Mouse (Mus musculus) limb, embryonic 11.5 days (tissue): ENCODE measurements around the gene Crygb. TPM values are rescaled to one million over a fixed set of nuclear protein-coding genes. Genes with fewer than 3 reads are reported as not detected.
A peak's percentile ranks its signal among the peaks of the same experiment; 100 is the strongest.
"Not testable (repeated sequence)": the region's sequence is repeated elsewhere in the genome, so short reads cannot be mapped to it uniquely, and the experiment has no call there.

Source experiments
- ATAC-seq: fragments of 200-750 bp; cut with Nextera tagmentation; 2 replicates; pipeline ENCODE4 v1.8.0; 2017; ENCODE audit warnings: low read depth; ENCODE audit not compliant: insufficient number of reproducible peaks, low FRiP score, low TSS enrichment
- DNase-seq: peaks from one replicate; pipeline ENCODE4 v3.0.0-alpha.2; 2015; ENCODE audit warnings: low spot score
- H3K27ac ChIP-seq: fragments of 300-500 bp; sonication (generic); replicated peaks from 2 replicates; pipeline ENCODE4 v1.5.1; 2014; ENCODE audit warnings: low read depth, mild to moderate bottlenecking, low read length
- H3K27me3 ChIP-seq: fragments of 300-500 bp; sonication (generic); 2 replicates; pipeline ENCODE4 v1.6.1; 2014; ENCODE audit warnings: mild to moderate bottlenecking, low read length, mixed read lengths; ENCODE audit not compliant: control insufficient read depth, insufficient read depth
- H3K36me3 ChIP-seq: fragments of 300-500 bp; sonication (generic); 2 replicates; pipeline ENCODE4 v1.6.1; 2014; ENCODE audit warnings: mild to moderate bottlenecking, low read length, moderate library complexity, mixed read lengths; ENCODE audit not compliant: control insufficient read depth, insufficient read depth
- H3K4me1 ChIP-seq: fragments of 300-500 bp; sonication (generic); 2 replicates; pipeline ENCODE4 v1.6.1; 2014; ENCODE audit warnings: low read length, mixed read lengths; ENCODE audit not compliant: control insufficient read depth, insufficient read depth
- H3K4me2 ChIP-seq: fragments of 300-500 bp; sonication (generic); 2 replicates; pipeline ENCODE4 v1.6.1; 2014; ENCODE audit warnings: low read depth, mild to moderate bottlenecking, moderate library complexity; ENCODE audit not compliant: severe bottlenecking
- H3K4me3 ChIP-seq: fragments of 300-500 bp; sonication (generic); 2 replicates; pipeline ENCODE4 v1.5.1; 2014; ENCODE audit warnings: low read depth, low read length
- H3K9ac ChIP-seq: fragments of 300-500 bp; sonication (generic); 2 replicates; pipeline ENCODE4 v1.6.1; 2014; ENCODE audit warnings: mild to moderate bottlenecking, low read length
- H3K9me3 ChIP-seq: fragments of 300-500 bp; sonication (generic); 2 replicates; pipeline ENCODE4 v1.6.1; 2016; ENCODE audit warnings: low read length; ENCODE audit not compliant: control insufficient read depth
- WGBS: fragments of 180-500 bp; shearing (Covaris S2); extraction: QIAGEN DNeasy Blood & Tissue Kit; methylation state at CpG from one replicate; pipeline ENCODE4 v1.1.7; 2014; 5-methylcytosine and 5-hydroxymethylcytosine counted together
- polyA plus RNA-seq: library from polyadenylated mRNA; unstranded; fragments of >200 nt; fragmentation: Nextera tagmentation; extraction: Ambion mirVana; gene quantifications from 2 replicates; pipeline ENCODE4 v1.2.1, GENCODE M21; 2014

Crygb gene
- polyA plus RNA-seq, 1 experiment from 2014 or later: not detected

DNA sequence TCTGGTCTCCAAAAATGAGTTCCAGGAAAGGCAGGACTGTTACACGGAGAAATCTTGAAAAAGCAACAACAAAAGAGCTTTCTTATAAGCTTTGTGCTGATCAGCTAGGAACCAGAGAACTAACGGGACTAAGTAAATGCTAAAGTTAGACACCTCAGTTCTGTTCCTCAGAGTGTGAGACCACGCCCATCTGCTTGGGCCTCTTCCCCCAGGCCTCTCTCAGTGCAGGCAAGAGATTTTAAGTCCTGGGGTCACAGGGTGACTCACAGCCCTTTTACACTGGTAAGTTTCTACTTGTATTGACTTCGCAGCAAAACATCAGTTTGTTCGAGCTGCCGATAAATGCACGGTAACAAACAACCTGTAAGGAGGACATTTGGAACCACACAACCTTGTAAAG, 30.4 kb downstream of the Crygb start:
- no peak overlapping the region for H3K27ac ChIP-seq
- 59% methylated on average over 7 of the region's 7 CpGs for WGBS
- H3K9ac ChIP-seq: no peak overlapping the region
- no peak overlapping the region for H3K4me3 ChIP-seq
- H3K4me1 ChIP-seq: no peaks in the 10 kb centered on the region
- no peaks in the 10 kb centered on the region for H3K9me3 ChIP-seq
- ATAC-seq (no peak), DNase-seq (no peak)
- H3K27me3 ChIP-seq: no peaks in the 10 kb centered on the region
- no peak overlapping the region for H3K4me2 ChIP-seq
- H3K36me3 ChIP-seq: no peaks in the 10 kb centered on the region

DNA sequence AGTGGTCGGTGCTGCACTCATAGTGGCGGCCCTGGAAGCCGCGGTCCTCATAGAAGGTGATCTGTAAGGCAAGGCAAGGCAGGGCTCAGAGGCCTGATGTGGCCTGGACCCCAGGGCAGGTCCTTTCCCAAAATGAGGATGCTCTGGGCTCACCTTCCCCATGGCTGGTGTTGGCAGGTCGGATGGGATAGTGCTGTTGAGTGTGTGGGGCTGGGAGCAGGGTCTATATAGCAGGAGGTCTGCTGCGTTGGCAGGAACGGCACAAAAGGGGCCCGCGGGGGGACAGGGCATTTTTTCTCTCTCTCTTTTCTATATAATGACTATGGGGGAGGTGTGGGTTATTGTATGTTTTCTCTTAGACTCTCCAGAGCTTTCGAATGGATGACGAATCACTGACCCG, 31.1 kb downstream of the Crygb start, which contains the start of gene Cryge:
Cryge (minus strand) TSS at position 198 of the 400 bp plus-strand sequence.
- not testable (repeated sequence) for ATAC-seq, H3K9me3 ChIP-seq, H3K27me3 ChIP-seq, DNase-seq, H3K36me3 ChIP-seq, H3K27ac ChIP-seq, H3K4me1 ChIP-seq, H3K4me2 ChIP-seq, H3K4me3 ChIP-seq, H3K9ac ChIP-seq
- 78% methylated on average over 8 of the region's 12 CpGs for WGBS

DNA sequence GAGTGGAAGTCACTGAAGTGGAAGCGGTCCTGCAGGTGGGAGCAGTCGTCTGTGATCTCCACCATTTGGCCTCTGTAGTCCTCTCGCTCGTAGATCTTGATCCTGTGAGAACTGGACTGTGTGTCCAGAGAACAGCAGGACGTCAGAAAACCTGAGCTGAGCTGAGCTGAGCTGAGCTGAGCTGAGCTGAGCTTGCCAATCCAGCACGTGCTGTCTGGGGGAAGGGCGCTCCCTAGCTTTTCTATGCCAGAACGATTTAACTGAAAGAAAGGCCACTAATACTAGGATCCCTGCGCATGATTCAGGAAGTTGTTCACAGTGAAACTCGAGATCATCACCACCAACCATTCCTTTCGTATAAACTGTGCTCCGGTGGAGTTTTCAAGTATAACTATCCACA, 33.3 kb downstream of the Crygb start:
- no peaks in the 10 kb centered on the region for H3K9me3 ChIP-seq

DNA sequence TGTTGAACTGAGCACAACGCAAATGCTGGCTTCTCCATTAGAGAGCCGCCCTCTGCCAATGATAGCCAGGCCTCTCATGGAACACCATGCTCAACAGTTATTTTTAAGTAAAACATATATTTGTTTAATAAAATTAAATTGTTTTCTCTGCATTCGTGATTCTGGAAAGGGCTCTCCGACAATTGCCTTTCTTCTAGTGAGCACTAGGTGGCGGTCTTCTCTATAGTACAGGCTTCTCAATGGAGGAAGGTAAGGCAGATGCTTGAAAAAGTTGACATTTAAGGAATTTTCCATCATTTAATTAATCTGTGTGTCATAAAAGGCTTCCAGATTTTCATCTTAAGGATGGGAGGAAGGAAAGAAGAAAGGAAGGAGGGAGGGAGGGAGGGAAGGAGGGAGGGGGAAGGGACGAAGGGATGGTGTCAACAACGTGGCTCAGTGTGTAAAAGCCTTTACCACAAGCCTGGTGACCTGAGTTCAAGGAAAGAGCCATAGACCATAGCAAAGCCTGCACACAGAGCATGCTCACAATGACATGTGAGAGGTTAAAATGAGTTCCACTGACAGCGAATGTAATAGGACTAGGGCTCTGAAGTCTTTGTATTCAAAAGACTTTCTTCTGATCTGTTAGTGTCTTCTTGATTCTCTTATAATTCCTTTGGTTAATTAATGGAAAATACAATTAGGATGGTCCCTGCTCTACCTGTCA, 35.5 kb downstream of the Crygb start:
- 37% methylated on average over 8 of the region's 8 CpGs for WGBS
- Histone ChIP-seq H3K9me3 (no peaks in the 10 kb centered on the region), H3K36me3 (no peaks in the 10 kb centered on the region), H3K27ac (no peak overlapping the region), H3K9ac (no peak overlapping the region), H3K4me2 (no peak overlapping the region), H3K27me3 (no peaks in the 10 kb centered on the region), H3K4me1 (no peaks in the 10 kb centered on the region), H3K4me3 (no peak overlapping the region)
- ATAC-seq: no peak
- no peak for DNase-seq

More for the DNA sequence above, 33.3 kb downstream of the Crygb start:
- Histone ChIP-seq H3K27ac (no peak overlapping the region), H3K9ac (no peak overlapping the region), H3K36me3 (no peaks in the 10 kb centered on the region), H3K4me3 (no peak overlapping the region), H3K4me2 (no peak overlapping the region), H3K27me3 (no peaks in the 10 kb centered on the region), H3K4me1 (no peaks in the 10 kb centered on the region)
- ATAC-seq: no peak
- 67% methylated on average over 12 of the region's 12 CpGs for WGBS
- peak; percentile 24 for DNase-seq

DNA sequence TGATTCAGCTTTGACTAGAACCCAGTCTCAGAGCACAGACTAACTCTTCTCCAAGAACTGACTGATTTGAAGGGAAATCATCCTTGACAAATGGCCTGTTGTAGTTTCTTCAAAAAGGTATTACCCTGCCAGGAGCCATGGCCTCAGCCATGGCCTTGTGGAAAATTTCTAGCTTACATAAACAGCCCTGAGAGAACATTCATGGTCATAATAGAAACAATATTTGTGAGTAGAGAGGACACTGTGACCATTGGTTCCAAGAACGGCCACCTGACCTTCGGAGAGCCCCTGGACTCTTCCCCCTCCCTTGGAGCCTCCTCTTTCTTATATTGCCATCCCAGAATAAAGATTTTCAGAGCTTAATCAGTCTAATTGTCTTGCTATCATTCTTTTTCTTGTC, 38.7 kb downstream of the Crygb start:
- Histone ChIP-seq H3K27me3 (no peaks in the 10 kb centered on the region), H3K4me1 (no peaks in the 10 kb centered on the region), H3K9me3 (no peaks in the 10 kb centered on the region), H3K4me3 (no peak overlapping the region), H3K4me2 (no peak overlapping the region), H3K27ac (no peak overlapping the region), H3K9ac (no peak overlapping the region), H3K36me3 (no peaks in the 10 kb centered on the region)
- ATAC-seq (no peak), DNase-seq (no peak)
- WGBS: 82% methylated on average over 2 of the region's 2 CpGs

DNA sequence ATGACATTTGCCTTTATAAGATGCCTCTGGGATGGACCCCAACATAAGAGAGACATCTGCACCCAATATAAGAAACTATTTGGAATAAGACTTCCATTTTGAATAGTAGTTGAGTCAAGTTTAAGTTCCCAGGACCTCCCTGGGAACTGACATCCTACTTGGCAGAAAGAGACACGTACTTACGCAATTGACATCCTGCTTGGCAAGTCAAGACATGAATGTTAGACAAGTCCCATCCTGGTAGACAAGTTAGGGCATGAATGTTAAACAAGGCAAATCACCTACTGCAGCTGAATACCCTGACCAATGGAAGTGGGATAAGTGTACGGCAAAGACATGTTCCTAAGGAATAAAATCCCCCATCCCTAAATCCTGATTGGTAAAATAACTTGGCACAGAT, 40.3 kb downstream of the Crygb start:
- H3K27ac ChIP-seq: no peak overlapping the region
- DNase-seq (no peak), ATAC-seq (no peak)
- H3K4me3 ChIP-seq: no peak overlapping the region
- no peaks in the 10 kb centered on the region for H3K27me3 ChIP-seq
- no peaks in the 10 kb centered on the region for H3K36me3 ChIP-seq
- H3K9me3 ChIP-seq: no peaks in the 10 kb centered on the region
- no peak overlapping the region for H3K4me2 ChIP-seq
- H3K4me1 ChIP-seq: no peaks in the 10 kb centered on the region
- WGBS: 93% methylated on average over 3 of the region's 3 CpGs
- no peak overlapping the region for H3K9ac ChIP-seq

DNA sequence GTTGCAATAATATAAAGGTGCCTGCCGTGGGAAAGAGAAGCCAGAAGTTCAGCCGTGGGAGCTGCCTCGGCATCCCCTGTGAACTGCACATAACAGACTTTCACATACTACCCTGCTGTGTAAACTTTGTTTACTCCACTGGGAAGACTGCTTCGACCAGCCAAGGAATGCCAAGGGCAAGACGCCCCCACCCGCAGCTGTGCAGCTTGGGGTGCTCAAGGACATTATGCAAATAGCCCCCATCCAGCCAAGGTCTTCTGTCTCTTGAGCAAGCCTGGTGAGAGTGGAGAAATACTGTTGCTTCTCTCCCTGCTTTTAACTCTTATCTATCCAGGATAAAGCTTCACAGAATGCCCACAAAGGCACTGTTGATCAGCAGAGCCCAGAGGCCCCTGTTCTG, 41.3 kb downstream of the Crygb start:
- no peak overlapping the region for H3K27ac ChIP-seq
- H3K36me3 ChIP-seq: no peaks in the 10 kb centered on the region
- DNase-seq (no peak), ATAC-seq (no peak)
- no peaks in the 10 kb centered on the region for H3K27me3 ChIP-seq
- no peaks in the 10 kb centered on the region for H3K4me1 ChIP-seq
- H3K9ac ChIP-seq: no peak overlapping the region
- H3K9me3 ChIP-seq: no peaks in the 10 kb centered on the region
- H3K4me3 ChIP-seq: no peak overlapping the region
- no peak overlapping the region for H3K4me2 ChIP-seq
- 87% methylated on average over 6 of the region's 6 CpGs for WGBS

DNA sequence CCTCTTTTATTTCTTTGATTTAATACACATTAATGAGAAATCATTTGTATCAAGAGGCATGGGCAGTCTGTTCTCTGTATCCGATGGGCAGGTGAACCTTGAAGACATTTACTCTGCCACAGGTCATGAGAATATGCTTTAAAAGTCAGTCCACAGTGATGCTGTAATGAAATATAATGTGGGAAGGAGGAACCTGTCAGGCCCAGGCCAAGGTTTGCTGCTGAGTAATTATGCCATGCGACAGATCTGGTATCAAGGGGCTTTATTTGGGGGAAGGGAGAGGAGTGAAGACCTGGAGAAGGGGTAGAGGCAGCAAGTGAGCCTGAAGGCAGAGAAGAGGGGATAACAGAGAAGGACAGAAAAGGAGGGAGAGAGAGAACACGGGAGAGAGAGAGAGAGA, 42.4 kb downstream of the Crygb start:
- DNase-seq (no peak), ATAC-seq (no peak)
- Histone ChIP-seq H3K4me3 (no peak overlapping the region), H3K4me2 (no peak overlapping the region), H3K4me1 (no peaks in the 10 kb centered on the region), H3K36me3 (no peaks in the 10 kb centered on the region), H3K27me3 (no peaks in the 10 kb centered on the region), H3K9me3 (no peaks in the 10 kb centered on the region), H3K9ac (no peak overlapping the region), H3K27ac (no peak overlapping the region)
- WGBS: 74% methylated on average over 3 of the region's 3 CpGs

DNA sequence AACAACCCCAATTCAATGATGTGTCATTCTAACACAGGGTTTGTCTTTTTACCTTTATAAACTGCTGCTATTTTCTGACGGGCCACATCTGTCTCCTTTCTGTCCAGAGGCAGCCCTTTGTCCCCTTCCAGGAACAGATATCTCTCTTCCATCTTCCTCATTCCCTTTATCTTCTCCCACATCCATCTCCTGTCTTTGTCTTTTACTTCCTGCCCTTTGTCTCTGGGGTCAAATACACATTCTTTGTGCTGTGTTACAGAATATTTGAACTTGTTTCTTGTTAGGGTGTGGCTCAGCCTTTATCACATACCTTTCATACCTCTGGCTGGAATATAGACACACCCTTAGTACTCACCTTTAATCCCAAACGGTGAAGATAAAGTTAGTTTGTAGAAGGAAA, 44.5 kb downstream of the Crygb start:
- DNase-seq (no peak), ATAC-seq (no peak)
- no peaks in the 10 kb centered on the region for H3K36me3 ChIP-seq
- H3K4me3 ChIP-seq: no peak overlapping the region
- WGBS: 78% methylated on average over 2 of the region's 2 CpGs
- no peaks in the 10 kb centered on the region for H3K9me3 ChIP-seq
- H3K27me3 ChIP-seq: no peaks in the 10 kb centered on the region
- no peak overlapping the region for H3K27ac ChIP-seq
- no peaks in the 10 kb centered on the region for H3K4me1 ChIP-seq
- no peak overlapping the region for H3K4me2 ChIP-seq
- no peak overlapping the region for H3K9ac ChIP-seq
